Mouse (Mus musculus) left cerebral cortex, adult 9 months (tissue): ENCODE data around the gene Akna.

Source experiments
- DNase-seq, 2 experiments: peaks; one replicate each; pipeline ENCODE4 v3.0.0; 2022; ENCODE audit warnings: low spot score in 2 of 2

Akna gene

DNA sequence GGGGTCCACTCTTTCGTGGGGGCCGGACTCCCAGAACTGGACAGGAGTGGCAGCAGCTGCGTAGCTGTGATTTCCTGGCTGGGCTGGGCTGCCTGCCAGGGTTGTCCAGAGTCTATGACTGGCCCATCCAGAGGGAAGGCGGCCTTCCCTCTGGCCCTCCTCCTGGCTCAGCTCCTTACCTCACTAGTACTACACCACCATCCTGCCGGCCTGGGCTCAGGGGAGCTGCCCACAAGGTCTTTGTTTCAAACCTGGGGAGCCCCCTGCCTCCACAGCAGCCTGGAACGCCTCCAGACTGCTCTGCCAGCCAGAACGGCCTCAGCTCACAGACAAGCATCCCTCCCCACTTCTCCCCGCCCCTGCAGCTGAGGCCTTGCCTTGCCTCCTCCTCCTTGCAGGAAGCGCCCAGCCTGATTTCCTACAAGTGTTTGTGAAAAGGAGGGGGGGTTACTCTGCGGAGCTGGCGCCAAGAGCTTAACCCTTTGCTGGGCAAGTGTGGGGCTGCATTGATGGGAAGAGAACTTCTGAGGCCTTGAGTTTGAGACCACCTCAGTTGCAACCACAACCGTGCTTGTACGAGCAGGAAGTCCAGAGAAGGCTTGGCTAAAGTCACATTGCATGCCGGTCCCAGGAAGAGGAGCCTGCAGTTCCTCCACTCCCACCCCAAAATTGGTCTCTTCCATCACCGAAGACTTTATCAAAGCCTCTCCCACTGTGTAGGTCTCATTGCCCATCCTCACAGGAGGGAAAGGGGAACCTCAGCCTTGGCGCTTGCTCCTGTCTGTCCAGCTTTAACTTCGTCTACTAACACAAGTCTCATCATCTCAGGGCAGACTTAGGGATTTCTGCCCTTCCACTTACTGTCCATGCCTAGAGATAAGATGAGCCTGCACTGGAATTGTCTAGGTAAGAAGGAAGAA lies at the start of gene Akna:
Akna (minus strand) TSS at position 315 of the 920 bp plus-strand sequence.
- DNase-seq = peak in 1 of 2 experiments; percentile 64

GRCm38 (mm10) chr4:63452555-63452954 lies 49.4 kb upstream of the Akna start:
- no peak for DNase-seq

- DNase-seq = no peak
Observed at GRCm38 (mm10) chr4:63450551-63450950, 47.4 kb upstream of the Akna start.

DNA sequence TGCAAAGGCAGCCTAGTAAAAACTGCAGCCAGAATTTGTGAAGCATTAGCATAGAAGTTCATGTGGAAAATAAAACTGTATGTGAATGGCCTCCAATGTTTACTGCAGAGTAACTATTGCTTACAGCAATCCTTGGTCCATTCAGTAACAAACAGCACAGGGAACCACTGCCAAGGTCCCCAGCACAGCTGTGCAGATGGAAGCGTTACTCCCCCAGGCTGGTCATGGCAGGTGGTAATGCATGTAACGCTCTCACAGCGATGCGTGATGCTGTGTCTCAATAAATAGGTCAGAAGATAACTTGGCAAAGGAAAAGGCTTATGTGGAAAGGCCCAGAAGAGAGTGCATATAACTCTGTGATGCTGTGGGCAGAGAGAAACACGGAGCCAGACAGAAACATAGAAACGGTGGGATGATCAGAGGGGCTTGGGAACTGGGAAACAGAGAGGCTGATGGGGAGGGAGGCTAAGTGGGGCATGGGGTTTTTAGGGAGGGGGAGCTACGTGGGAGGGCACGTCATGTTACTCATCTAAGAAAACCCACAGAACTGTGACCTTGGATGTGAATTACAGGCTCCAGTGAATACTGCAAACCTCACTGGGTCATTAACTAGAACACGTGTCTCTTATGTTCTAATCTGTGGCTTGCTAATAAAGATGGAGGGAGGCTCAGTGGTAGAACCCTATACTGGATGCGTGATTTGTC lies 41.4 kb upstream of the Akna start:
- no peak for DNase-seq

- DNase-seq = no peak
Observed at GRCm38 (mm10) chr4:63443101-63443500, 39.9 kb upstream of the Akna start.

DNA sequence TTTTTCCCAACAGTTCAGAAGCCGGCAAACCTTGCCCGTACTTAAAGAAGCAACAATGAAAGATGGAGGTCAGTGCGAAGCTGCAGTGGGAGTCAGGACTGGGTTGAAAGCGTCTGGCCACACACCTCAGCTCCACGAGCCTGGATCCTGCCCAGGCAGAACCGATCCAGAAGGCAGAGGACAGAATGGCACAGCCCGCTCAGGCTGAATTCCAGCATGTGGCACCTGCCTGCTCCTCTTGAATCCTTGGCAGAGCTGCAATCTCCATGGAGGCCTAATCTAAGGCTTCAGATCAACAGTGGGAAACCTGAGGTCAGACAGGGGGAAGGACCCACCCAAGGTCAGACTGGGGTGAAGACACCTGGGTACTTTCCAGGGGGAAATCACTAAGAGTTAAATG lies 38.5 kb upstream of the Akna start:
- DNase-seq = no peak

DNA sequence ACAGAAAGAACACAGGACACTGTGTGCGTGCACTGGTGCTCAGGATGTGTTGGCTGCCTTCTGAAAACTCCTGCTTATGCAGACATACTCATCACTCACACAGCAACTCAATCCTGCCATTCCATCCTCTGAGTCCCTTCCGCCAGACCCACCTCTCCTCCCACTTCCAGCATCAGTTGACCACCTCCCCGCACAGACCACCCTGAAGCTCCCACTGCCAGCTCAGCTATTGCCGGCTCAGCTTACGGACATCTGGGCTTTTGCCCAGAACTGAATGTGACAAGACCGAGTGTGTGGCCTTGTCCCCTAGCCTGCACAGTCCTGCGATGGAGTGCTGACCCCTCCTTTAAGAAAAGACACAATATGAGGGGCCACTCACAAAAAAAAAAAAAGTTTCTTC lies 37.1 kb upstream of the Akna start:
- no peak for DNase-seq

GRCm38 (mm10) chr4:63437968-63438367 lies 34.8 kb upstream of the Akna start:
- no peak for DNase-seq

GRCm38 (mm10) chr4:63437119-63437815 lies 34.1 kb upstream of the Akna start:
- DNase-seq = no peak

- no peak for DNase-seq
Observed at GRCm38 (mm10) chr4:63435402-63435801, 32.2 kb upstream of the Akna start.

DNA sequence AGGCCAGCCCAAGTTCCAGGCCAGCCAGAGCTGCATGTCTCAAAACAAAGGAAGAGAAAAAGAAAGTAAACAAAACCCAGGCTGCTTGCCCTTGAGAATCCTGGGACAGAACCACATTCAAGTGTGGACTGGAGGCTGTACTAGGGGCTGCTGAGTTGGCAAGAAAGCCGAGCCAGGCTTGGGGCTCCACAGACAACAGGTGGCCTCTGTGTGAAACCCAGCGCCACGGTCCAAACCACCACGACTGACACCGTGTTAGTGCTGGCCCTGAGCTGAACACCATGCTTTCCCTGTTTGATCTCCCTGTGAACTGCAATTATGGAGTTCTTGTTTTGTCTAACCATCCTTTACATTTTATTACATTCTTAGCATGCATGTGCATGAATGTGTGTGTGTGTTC lies 27.9 kb upstream of the Akna start:
- no peak for DNase-seq

DNA sequence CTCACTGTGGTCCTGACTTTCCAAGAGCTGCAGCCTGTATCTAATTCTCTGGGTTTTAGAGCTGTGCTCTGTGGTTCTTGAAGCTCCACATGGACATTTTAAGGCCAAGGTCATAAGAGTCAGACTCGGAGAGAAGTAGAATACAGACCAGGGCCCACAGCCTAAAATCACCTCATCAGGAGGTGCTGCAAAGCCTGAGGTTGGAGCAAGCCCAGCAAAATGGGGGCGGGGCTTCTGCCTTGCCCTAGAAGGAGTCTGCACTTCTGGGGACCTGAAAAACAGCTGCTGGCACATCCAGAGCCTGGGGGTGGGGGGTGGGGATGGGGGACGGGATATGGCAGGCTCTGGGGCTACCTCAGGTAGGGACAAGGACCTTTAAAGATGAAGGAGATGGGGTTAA lies 27.2 kb upstream of the Akna start:
- no peak for DNase-seq

- DNase-seq = no peak
Observed at GRCm38 (mm10) chr4:63426308-63426707, 23.2 kb upstream of the Akna start.

DNA sequence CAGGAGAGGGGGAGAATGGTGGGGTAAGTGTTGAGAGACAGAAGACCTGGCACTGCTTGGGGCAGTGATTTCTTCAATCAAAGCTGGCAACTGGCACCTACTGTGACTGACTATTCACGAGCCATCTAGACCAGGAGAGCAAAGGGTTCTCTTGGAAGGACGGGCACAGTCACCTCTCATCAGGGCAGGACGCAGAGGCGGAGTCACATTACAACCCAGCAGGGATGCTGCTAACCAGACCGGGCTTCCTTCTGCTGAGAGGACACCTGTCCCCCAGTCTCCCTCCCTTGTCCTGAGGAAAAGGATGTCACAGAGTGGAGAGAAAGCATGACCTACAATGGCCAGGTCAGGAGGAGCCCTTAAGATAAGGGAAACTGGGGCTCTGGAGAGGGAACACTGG lies 20.7 kb upstream of the Akna start:
- DNase-seq = no peak

- no peak for DNase-seq
Observed at GRCm38 (mm10) chr4:63423231-63423630, 20.1 kb upstream of the Akna start.

- no peak for DNase-seq
Observed at GRCm38 (mm10) chr4:63420143-63420920, 17.2 kb upstream of the Akna start.

DNA sequence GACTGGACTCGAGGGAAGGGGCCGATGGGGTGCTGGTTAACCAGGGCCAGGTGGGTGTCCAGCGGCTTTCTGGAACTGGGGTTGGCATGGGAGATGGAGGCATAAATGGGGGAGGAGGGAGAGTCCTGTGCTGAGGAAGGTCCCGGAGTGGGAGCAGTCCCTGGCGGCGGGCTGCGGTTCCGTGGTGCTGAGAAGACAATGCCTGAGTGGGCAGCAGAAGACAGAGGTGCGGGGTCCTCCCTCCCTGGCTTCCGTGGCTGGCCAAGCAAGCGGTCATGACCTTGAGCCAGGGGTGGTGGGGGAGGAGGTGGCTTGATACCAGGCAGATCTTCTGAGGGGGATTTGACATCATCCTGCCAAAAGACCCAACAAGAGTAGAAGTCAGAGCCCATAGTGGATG lies 15.1 kb upstream of the Akna start:
- DNase-seq = no peak

DNA sequence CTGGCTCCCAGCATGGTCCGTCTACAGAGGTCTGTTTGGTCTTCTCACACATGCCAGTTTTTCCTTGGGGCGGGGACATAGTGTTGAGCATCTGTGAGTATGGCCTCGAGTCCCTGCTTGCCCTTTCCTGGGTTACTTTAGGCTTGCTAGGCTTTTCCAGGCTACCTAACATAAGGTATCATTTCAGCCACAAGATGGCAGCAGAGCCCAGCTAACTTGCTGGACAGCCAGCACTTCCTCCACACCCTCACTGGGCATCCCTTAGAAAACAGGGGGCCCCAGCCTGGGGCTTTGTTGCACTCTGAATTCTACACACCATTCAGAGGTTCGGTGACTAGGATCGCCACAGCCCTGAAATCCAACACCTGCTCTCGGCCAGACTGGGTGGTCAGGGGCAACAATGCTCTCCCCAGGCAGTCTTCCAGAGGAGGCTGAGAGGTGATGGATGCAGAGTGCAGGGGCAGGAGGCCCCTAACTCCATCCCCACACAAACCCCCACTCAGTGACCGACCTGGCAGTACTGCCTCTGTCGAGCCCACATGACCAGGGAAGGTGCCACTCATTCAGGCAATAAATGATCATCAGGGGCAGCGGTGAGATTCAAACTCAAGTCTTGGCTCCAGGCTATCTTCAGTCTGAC lies 14.3 kb upstream of the Akna start:
- peak in 1 of 2 experiments; percentile 87 for DNase-seq

DNA sequence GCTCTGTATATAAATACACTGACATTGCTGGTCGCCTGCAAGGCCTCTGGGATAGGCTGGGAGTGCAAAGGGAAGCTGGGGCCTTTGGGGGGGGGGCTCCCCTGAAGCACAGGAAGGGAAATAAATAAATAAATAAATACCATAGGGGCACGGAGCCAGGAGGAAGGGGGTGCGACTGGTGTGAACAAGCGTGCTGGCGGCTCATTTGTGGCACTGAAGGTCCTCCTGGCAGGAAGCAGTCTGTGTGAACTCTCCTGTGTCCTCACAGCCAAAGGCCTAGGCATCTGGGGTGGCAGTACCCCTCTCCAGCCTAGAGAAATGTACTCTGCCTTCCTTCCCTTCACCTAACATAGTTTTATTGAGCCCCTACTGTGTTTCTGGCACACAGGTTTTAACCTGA lies 11.8 kb upstream of the Akna start:
- no peak for DNase-seq

DNA sequence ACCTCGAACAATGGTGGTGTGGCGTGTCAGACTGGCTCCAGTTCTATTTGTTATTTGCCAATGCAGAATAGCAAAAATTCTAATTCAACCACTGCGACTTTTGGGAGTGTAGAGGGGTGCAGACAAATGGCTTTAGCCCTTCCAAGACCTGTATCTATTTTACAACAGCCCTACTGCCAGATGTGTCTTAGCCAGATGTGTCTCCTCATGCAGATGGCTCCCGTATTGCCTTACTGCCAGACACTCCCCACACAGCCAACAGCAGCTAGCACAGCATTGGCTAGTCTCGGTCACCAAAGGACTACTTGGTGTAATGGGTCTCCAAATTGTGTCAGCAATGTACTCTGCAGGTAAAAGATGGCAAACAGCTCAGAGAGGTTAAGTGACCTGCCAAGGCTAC lies 8.1 kb upstream of the Akna start:
- no peak for DNase-seq

DNA sequence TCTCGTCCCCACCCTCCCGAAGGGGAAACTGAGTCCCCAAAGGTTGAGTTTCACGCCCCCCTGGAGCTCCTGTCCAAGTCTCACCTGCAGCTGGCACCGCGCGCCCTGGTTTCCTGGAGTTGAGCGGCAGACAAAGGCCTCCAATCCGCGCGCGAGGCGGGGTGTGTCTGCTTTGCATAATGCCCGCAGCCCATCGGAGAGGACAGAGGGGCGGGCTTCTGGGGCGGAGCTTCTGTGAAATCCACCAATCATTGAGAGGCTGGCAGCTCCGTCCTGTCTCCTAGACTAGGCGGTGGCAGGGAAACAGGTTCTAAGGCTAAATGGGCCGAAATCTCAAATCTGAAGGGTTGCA lies 7.4 kb upstream of the Akna start:
- DNase-seq = peak; percentile 73 to 90
